Mouse (Mus musculus) limb, embryonic 10.5 days (tissue): Measurements from ENCODE around the gene Haus7. TPM values are rescaled to one million over a fixed set of nuclear protein-coding genes. Genes with fewer than 3 reads are reported as not detected.
"Not testable (repeated sequence)": the region's sequence is repeated elsewhere in the genome, so short reads cannot be mapped to it uniquely, and the experiment has no call there.

ENCODE experiments used
- DNase-seq: peaks from one replicate; pipeline ENCODE4 v3.0.0-alpha.2; 2017; ENCODE audit warnings: low spot score
- H3K27ac ChIP-seq: fragments of 300-500 bp; sonication (generic); 2 replicates; pipeline ENCODE4 v1.5.1; 2016; ENCODE audit warnings: mild to moderate bottlenecking
- H3K27me3 ChIP-seq: fragments of 300-500 bp; sonication (generic); 2 replicates; pipeline ENCODE4 v1.6.1; 2016; ENCODE audit warnings: low read depth, mild to moderate bottlenecking; ENCODE audit not compliant: poor library complexity, severe bottlenecking
- H3K36me3 ChIP-seq: fragments of 300-500 bp; sonication (generic); 2 replicates; pipeline ENCODE4 v1.6.1; 2016; ENCODE audit warnings: mild to moderate bottlenecking, moderate library complexity
- H3K4me1 ChIP-seq: fragments of 300-500 bp; sonication (generic); 2 replicates; pipeline ENCODE4 v1.6.1; 2016
- H3K4me3 ChIP-seq: fragments of 300-500 bp; sonication (generic); 2 replicates; pipeline ENCODE4 v1.5.1; 2016; ENCODE audit warnings: mild to moderate bottlenecking, moderate library complexity
- H3K9me3 ChIP-seq: fragments of 300-500 bp; sonication (generic); replicated peaks from 2 replicates; pipeline ENCODE4 v1.6.1; 2016; ENCODE audit warnings: mild to moderate bottlenecking
- WGBS: fragments of 180-500 bp; shearing (Covaris S2); methylation state at CpG from one replicate; pipeline ENCODE4 v1.1.7; 2016; 5-methylcytosine and 5-hydroxymethylcytosine counted together
- polyA plus RNA-seq: library from polyadenylated mRNA; unstranded; fragments of >200 nt; fragmentation: Nextera tagmentation; extraction: Ambion mirVana; gene quantifications from 2 replicates; pipeline ENCODE4 v1.2.1, GENCODE M21; 2016

Gene Haus7
- polyA plus RNA-seq, 1 experiment from 2014 or later, result 98.4 TPM

DNA sequence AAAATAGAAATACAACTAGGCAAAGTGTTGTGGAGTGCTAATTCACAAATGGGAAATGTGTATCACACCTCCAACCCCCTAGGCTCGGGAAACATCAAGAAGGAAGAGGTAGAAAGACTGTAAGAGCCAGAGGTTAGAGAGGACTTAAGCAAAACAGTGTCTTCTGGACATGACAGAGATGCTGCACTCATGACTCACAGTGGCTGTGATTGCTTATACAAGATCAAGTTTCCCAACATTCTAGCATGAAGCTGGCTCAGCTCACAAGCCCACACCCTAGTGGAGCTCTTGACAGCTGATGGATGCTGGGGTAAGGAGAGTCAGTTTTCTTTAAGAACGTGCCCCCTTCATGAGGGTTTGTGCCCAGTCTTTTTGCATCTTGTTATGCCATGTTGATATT lies 17.4 kb downstream of the Haus7 start:
- peaks cover 77% of the 10 kb centered on the region for H3K27me3 ChIP-seq
- no peaks in the 10 kb centered on the region for H3K9me3 ChIP-seq
- DNase-seq, result no peak
- 71% methylated on average over 2 of the region's 2 CpGs for WGBS
- H3K4me3 ChIP-seq, result no peak overlapping the region
- H3K36me3 ChIP-seq, result peaks cover 37% of the 10 kb centered on the region
- no peaks in the 10 kb centered on the region for H3K4me1 ChIP-seq
- no peak overlapping the region for H3K27ac ChIP-seq

DNA sequence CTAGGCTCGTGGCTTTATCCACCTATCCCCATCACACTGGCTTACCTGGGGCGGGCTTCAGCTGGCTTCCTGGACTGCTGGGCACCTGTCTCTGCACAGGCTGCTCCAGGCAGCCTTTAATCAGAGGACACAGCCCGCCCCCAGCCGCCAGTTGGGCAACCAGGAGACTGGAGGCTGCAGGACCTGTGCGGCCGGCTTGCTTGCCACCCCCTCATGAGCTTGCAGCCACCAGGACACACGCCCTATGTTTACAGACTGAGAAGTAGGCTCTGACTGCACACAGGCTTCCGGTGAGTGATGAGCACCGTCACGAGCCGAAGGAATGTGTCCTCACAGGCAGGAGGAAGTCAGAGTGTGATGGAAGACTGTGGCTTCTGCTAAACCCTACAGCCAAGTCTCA lies 23.6 kb downstream of the Haus7 start, which contains the start of gene Trex2:
Gene Trex2 (minus strand): TSS at position 93 of the 400 bp plus-strand sequence.
- 84% methylated on average over 11 of the region's 11 CpGs for WGBS
- no peaks in the 10 kb centered on the region for H3K9me3 ChIP-seq
- H3K27me3 ChIP-seq, result peaks cover 84% of the 10 kb centered on the region
- no peak within 1 kb of the TSS for H3K4me3 ChIP-seq
- peaks cover 20% of the 10 kb centered on the region for H3K36me3 ChIP-seq
- DNase-seq, result no peak
- H3K27ac ChIP-seq, result no peak within 1 kb of the TSS
- H3K4me1 ChIP-seq, result no peaks in the 10 kb centered on the region

DNA sequence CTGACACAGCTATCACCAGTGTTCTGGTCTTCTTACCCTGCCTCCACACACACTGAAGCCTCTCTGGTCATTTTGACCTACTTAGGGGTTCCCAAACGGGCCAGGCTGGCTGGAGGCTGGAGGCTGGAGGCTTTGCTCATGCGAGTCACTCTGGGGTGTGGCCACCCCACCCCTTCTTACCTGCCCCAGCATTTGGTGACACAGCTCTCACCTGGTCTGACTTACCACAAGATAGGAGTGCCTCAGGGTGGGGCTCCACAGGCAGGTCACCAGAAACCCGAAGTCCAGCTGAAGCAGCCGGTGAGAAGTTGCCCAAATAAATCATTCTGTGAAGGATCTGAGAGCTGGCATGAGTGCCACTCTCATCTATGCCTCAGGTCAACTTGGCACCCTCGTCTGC lies 26.0 kb downstream of the Haus7 start:
- peaks cover 14% of the 10 kb centered on the region for H3K36me3 ChIP-seq
- H3K27ac ChIP-seq, result no peak overlapping the region
- WGBS, result 76% methylated on average over 5 of the region's 5 CpGs
- no peak overlapping the region for H3K4me3 ChIP-seq
- no peaks in the 10 kb centered on the region for H3K4me1 ChIP-seq
- DNase-seq, result no peak
- no peaks in the 10 kb centered on the region for H3K9me3 ChIP-seq
- H3K27me3 ChIP-seq, result peaks cover 68% of the 10 kb centered on the region

DNA sequence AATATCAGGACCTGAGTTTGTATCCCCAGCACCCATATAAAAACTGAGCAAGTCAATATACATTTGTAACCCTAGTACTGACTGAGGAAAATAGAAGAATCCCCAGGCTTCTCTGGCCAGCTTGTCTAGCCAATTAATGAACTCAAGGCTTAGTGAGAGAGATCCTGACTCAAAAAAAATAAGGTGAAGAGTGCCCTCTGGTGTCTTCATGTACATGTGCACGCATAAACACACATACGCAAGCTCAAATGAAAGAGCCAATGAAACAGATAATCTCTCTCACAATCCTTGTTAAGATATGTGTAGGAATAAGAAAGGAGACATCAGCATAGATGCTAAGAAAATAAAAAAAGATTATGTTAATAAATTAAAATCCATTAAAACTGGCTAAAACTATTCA lies 28.8 kb downstream of the Haus7 start:
- Histone ChIP-seq H3K27me3 (peaks cover 65% of the 10 kb centered on the region), H3K9me3 (no peaks in the 10 kb centered on the region), H3K4me1 (no peaks in the 10 kb centered on the region), H3K4me3 (no peak overlapping the region), H3K36me3 (no peaks in the 10 kb centered on the region), H3K27ac (no peak overlapping the region)
- WGBS, result 75% methylated on average over 2 of the region's 2 CpGs
- DNase-seq, result no peak

DNA sequence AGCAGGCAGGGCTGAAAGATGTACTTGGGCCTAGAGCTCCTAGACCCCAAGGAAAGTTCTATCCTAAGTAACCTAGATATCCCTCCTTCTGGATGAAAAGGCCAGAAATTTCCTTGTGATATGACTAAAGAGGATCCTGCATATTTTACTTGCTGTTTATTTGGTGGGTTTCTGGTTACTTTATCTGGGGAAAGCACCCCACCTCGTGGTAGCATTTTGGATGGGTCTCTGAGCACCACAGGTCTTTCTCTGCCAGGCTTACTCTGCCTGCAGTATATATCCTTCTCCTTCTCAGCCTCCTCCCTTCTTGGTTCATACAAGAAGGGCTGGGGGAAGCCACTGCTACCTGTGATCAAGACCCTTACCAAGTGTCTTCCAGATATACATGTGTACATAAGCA lies 46.1 kb downstream of the Haus7 start:
- peaks cover 3% of the 10 kb centered on the region for H3K4me1 ChIP-seq
- no peaks in the 10 kb centered on the region for H3K9me3 ChIP-seq
- H3K27me3 ChIP-seq, result peaks cover 73% of the 10 kb centered on the region
- no peaks in the 10 kb centered on the region for H3K36me3 ChIP-seq
- H3K27ac ChIP-seq, result no peak overlapping the region
- H3K4me3 ChIP-seq, result no peak overlapping the region
- WGBS, result 36% methylated on average over 1 of the region's 1 CpGs
- no peak for DNase-seq

DNA sequence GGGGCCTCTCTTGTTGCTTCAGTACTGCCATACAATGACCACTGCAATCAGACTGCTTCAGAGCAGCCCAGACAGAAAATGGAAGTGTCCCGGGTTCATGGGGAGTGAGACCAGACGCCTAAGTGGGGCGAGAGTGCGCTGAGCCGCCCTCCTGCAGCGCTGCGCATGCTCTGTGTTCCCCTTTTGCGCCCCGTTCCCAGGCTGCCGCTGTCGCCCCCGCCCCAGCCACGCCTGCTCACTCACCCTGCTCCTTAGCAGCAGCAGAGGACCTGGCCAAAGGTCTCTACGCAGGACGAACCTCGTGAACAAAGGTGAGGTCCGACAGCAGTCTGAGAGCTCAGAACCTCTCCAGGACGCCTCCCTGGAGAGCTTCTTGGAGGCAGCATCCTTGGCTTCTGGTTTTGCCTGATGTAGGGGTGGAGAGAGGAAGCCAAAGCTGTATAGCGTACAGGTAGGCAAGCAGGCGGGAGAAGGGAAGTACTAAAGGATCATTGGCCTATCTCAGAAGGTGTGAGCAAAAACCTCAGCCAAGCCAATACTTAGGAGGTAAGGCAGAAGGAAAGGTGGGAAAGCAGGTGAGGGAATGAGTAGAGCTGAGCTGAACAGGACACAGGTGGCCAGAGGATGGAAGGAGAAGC lies 47.8 kb downstream of the Haus7 start, which contains the start of gene Zfp92:
Gene Zfp92 (plus strand): TSS at position 217 of the 638 bp plus-strand sequence.
- no peaks in the 10 kb centered on the region for H3K9me3 ChIP-seq
- 7% methylated on average over 19 of the region's 20 CpGs for WGBS
- DNase-seq, result no peak
- H3K27ac ChIP-seq, result no peak within 1 kb of the TSS
- no peaks in the 10 kb centered on the region for H3K36me3 ChIP-seq
- peak within 1 kb of the TSS; percentile 42 for H3K4me3 ChIP-seq
- H3K4me1 ChIP-seq, result peaks cover 3% of the 10 kb centered on the region
- peaks cover 69% of the 10 kb centered on the region for H3K27me3 ChIP-seq

DNA sequence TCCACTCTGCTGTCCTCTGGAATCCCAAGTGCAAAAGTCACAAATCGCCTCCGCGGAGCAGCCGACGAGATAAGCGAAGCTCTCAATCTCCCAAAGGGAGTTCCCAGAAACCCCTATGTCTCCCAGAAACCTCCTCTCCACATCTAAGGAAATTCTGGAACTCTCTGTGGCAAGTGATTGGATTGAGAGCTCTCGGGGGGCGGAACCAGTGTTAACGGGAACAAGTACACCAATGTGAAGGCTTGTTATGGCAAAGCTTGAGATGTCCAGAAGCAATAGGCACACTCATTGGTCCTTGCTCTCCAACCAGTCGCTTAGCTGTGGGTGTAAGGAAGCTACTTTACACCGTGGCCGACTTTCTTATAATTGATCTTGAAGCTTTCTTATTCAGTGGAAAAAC lies 57.2 kb downstream of the Haus7 start:
- H3K36me3 ChIP-seq, result no peaks in the 10 kb centered on the region
- H3K27me3 ChIP-seq, result peaks cover 34% of the 10 kb centered on the region
- H3K4me3 ChIP-seq, result no peak overlapping the region
- no peaks in the 10 kb centered on the region for H3K9me3 ChIP-seq
- H3K4me1 ChIP-seq, result no peaks in the 10 kb centered on the region
- DNase-seq, result no peak
- WGBS, result 95% methylated on average over 12 of the region's 12 CpGs
- H3K27ac ChIP-seq, result no peak overlapping the region

DNA sequence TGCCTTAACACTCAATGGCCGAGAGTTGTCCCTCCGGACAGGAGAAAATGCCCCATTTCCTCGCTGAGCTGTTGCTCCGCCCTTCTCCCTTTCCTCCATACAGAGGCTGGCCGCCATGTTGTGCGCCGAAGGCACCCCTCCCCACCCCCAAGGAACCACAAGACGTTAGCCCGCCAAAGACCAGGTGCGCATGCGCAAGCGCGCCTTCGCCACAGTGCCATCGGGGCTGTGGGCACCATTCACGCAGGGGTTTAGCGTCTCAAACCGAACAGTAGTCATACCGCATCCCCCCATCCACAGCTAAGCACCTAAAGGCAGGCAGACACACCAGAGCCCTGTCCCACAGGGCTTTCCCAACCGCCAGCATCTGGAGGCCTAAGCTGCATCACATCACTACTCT lies 57.9 kb downstream of the Haus7 start:
- DNase-seq, result no peak
- 91% methylated on average over 20 of the region's 20 CpGs for WGBS
- H3K4me3 ChIP-seq, result no peak overlapping the region

DNA sequence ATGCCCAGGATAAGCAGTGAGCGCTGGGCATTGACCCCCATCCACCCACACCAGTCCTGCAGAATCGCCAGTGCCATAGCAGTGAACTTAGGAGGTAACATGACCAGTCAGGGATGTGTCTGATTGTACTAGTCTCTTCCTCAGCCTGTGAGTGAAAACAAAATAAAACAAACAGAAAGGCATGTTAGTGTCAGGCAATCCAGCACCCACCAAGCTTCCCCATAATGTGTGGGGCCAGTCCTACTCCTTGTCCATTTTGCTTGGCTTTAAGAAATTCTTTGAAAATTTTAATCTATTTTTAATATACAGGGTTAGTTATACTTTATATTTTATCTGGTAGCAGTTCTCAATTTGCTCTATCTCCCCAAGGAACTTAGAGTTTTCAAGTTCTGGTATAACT lies 60.2 kb downstream of the Haus7 start, which contains the start of gene Gm18336:
Gene Gm18336 (minus strand): TSS at position 101 of the 400 bp plus-strand sequence.
- peaks cover 51% of the 10 kb centered on the region for H3K27me3 ChIP-seq
- H3K4me3 ChIP-seq, H3K36me3 ChIP-seq, H3K4me1 ChIP-seq, DNase-seq, H3K9me3 ChIP-seq, H3K27ac ChIP-seq: not testable (repeated sequence)
- WGBS, result 71% methylated on average over 2 of the region's 2 CpGs

More for the DNA sequence above, 57.9 kb downstream of the Haus7 start:
- no peaks in the 10 kb centered on the region for H3K9me3 ChIP-seq
- no peak overlapping the region for H3K27ac ChIP-seq
- H3K27me3 ChIP-seq, result peaks cover 35% of the 10 kb centered on the region
- H3K4me1 ChIP-seq, result no peaks in the 10 kb centered on the region
- H3K36me3 ChIP-seq, result no peaks in the 10 kb centered on the region

DNA sequence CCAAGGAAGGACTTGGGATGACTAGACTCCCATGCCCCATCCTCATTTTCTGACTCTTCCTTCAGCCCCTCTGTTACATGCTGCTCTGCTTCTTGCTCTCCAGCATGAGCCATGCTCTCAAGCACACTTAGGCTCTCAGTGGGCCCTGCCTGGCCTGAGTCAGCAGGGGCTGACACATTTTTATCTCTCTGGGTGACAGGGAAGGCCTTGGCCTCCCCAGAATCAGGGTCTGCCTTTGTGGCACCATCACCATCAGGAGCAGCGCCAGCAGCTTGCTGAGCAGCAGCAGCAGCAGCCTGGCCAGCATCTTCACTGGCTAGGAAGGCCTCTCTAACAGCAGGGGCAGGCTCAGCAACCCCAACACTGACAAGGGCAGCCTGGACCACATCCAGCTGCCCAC lies 62.4 kb downstream of the Haus7 start:
- no peak for DNase-seq
- H3K4me3 ChIP-seq, result no peak overlapping the region
- no peaks in the 10 kb centered on the region for H3K4me1 ChIP-seq
- peaks cover 68% of the 10 kb centered on the region for H3K27me3 ChIP-seq
- no peaks in the 10 kb centered on the region for H3K36me3 ChIP-seq
- 100% methylated on average over 1 of the region's 1 CpGs for WGBS
- H3K27ac ChIP-seq, result no peak overlapping the region
- H3K9me3 ChIP-seq, result no peaks in the 10 kb centered on the region

DNA sequence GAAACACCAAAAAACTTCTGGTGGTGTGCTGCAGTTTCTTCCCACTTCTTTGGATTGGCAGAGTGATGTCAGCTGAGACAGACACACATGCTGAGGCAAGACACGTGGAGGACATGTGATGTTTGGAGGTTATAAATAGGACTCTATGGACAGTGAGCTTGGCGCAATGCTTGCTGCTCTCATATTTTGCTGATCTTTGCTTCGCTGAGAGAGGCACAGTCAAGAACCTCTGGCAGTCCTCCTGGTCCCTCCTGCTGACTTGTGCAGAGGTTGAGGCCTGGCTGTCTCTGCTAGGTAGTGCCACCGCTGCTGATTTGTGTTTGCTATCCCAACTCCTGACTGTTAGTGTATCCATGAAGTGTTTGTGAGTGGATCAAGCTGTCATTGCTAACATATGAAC lies 67.4 kb downstream of the Haus7 start:
- Histone ChIP-seq H3K4me3 (no peak overlapping the region), H3K4me1 (no peaks in the 10 kb centered on the region), H3K9me3 (no peaks in the 10 kb centered on the region), H3K36me3 (no peaks in the 10 kb centered on the region), H3K27me3 (peaks cover 65% of the 10 kb centered on the region), H3K27ac (no peak overlapping the region)
- no peak for DNase-seq
- WGBS, result 88% methylated on average over 4 of the region's 4 CpGs
